Mouse (Mus musculus) midbrain, embryonic 11.5 days (tissue): ENCODE measurements around the gene Gdap1l1. TPM values are rescaled to one million over a fixed set of nuclear protein-coding genes. Genes with fewer than 3 reads are reported as not detected.

Experiments used
- ATAC-seq: fragments of 200-750 bp; cut with Nextera tagmentation; 2 replicates; pipeline ENCODE4 v1.8.0; 2017; ENCODE audit warnings: moderate TSS enrichment, moderate library complexity; ENCODE audit not compliant: low FRiP score
- DNase-seq: peaks from one replicate; pipeline ENCODE4 v3.0.0; 2015; ENCODE audit warnings: low spot score; ENCODE audit errors: missing footprints
- H3K27ac ChIP-seq: fragments of 300-500 bp; sonication (generic); 2 replicates; pipeline ENCODE4 v1.5.1; 2014; ENCODE audit warnings: low read depth, low read length
- H3K27me3 ChIP-seq: fragments of 300-500 bp; sonication (generic); 2 replicates; pipeline ENCODE4 v1.6.1; 2014; ENCODE audit warnings: mild to moderate bottlenecking, low read length, moderate library complexity, mixed read lengths; ENCODE audit not compliant: control insufficient read depth, insufficient read depth
- H3K36me3 ChIP-seq: fragments of 300-500 bp; sonication (generic); 2 replicates; pipeline ENCODE4 v1.6.1; 2014; ENCODE audit warnings: mild to moderate bottlenecking, low read length, moderate library complexity, mixed read lengths; ENCODE audit not compliant: control insufficient read depth, insufficient read depth
- H3K4me1 ChIP-seq: fragments of 300-500 bp; sonication (generic); 2 replicates; pipeline ENCODE4 v1.6.1; 2014; ENCODE audit warnings: low read length; ENCODE audit not compliant: control insufficient read depth, insufficient read depth
- H3K4me2 ChIP-seq: fragments of 300-500 bp; sonication (generic); 2 replicates; pipeline ENCODE4 v1.6.1; 2014; ENCODE audit warnings: mild to moderate bottlenecking, moderate library complexity
- H3K4me3 ChIP-seq: fragments of 300-500 bp; sonication (generic); 2 replicates; pipeline ENCODE4 v1.5.1; 2014; ENCODE audit warnings: low read depth, low read length
- H3K9ac ChIP-seq: fragments of 300-500 bp; sonication (generic); 2 replicates; pipeline ENCODE4 v1.6.1; 2014; ENCODE audit warnings: low read length
- H3K9me3 ChIP-seq: fragments of 300-500 bp; sonication (generic); 2 replicates; pipeline ENCODE4 v1.6.1; 2016; ENCODE audit warnings: low read length; ENCODE audit not compliant: control insufficient read depth
- WGBS: fragments of 180-500 bp; shearing (Covaris S2); extraction: QIAGEN DNeasy Blood & Tissue Kit; methylation state at CpG from one replicate; pipeline ENCODE4 v1.1.7; 2014; 5-methylcytosine and 5-hydroxymethylcytosine counted together
- polyA plus RNA-seq: library from polyadenylated mRNA; unstranded; fragments of >200 nt; fragmentation: Nextera tagmentation; extraction: Ambion mirVana; gene quantifications from 2 replicates; pipeline ENCODE4 v1.2.1, GENCODE M21; 2014

Gene Gdap1l1
- 42.8 and 42.9 TPM in 2 replicates for polyA plus RNA-seq

GRCm38 (mm10) chr2:163438246-163438618 is at the start of gene Gdap1l1:
Gene Gdap1l1 (plus strand): TSS chr2:163438476.
- Histone ChIP-seq H3K9me3 (no peaks in the 10 kb centered on the region), H3K9ac (peak within 1 kb of the TSS; percentile 83), H3K27me3 (no peaks in the 10 kb centered on the region), H3K4me2 (peak within 1 kb of the TSS; percentile 81), H3K27ac (peak within 1 kb of the TSS; percentile 51; the same call in 1 of the 2 replicates), H3K36me3 (no peaks in the 10 kb centered on the region), H3K4me3 (peak within 1 kb of the TSS; percentile 55), H3K4me1 (peaks cover 4% of the 10 kb centered on the region; the same call in 1 of the 2 replicates)
- DNase-seq (peak; percentile 92), ATAC-seq (peak; percentile 86)
- WGBS = 0% methylated on average over 16 of the region's 18 CpGs

GRCm38 (mm10) chr2:163392436-163392835 is 45.8 kb upstream of the Gdap1l1 start:
- ATAC-seq (no peak), DNase-seq (no peak)
- H3K9ac ChIP-seq = no peak overlapping the region
- no peak overlapping the region for H3K4me2 ChIP-seq
- H3K27me3 ChIP-seq = no peaks in the 10 kb centered on the region
- no peak overlapping the region for H3K4me3 ChIP-seq
- H3K9me3 ChIP-seq = no peaks in the 10 kb centered on the region
- H3K4me1 ChIP-seq = peaks cover under 1% of the 10 kb centered on the region; the same call in 1 of the 2 replicates
- H3K27ac ChIP-seq = no peak overlapping the region
- 78% methylated on average over 6 of the region's 6 CpGs for WGBS
- no peaks in the 10 kb centered on the region for H3K36me3 ChIP-seq

- Histone ChIP-seq H3K4me2 (no peak overlapping the region), H3K27me3 (no peaks in the 10 kb centered on the region), H3K4me1 (peaks cover 7% of the 10 kb centered on the region), H3K27ac (no peak overlapping the region), H3K4me3 (no peak overlapping the region), H3K9ac (no peak overlapping the region), H3K9me3 (no peaks in the 10 kb centered on the region), H3K36me3 (no peaks in the 10 kb centered on the region)
- DNase-seq (no peak), ATAC-seq (no peak)
- 92% methylated on average over 10 of the region's 10 CpGs for WGBS
Observed at GRCm38 (mm10) chr2:163393241-163393640, 45.0 kb upstream of the Gdap1l1 start.

GRCm38 (mm10) chr2:163393976-163394375 is 44.3 kb upstream of the Gdap1l1 start:
- 87% methylated on average over 6 of the region's 6 CpGs for WGBS

GRCm38 (mm10) chr2:163394977-163395376 is 43.3 kb upstream of the Gdap1l1 start:
- H3K4me2 ChIP-seq = no peak overlapping the region
- no peaks in the 10 kb centered on the region for H3K9me3 ChIP-seq
- no peaks in the 10 kb centered on the region for H3K36me3 ChIP-seq
- DNase-seq = no peak
- no peak for ATAC-seq
- no peak overlapping the region for H3K9ac ChIP-seq
- no peak overlapping the region for H3K27ac ChIP-seq
- no peaks in the 10 kb centered on the region for H3K27me3 ChIP-seq
- H3K4me1 ChIP-seq = peaks cover 7% of the 10 kb centered on the region
- H3K4me3 ChIP-seq = no peak overlapping the region
- WGBS = 77% methylated on average over 6 of the region's 6 CpGs

More at GRCm38 (mm10) chr2:163393976-163394375, 44.3 kb upstream of the Gdap1l1 start:
- Histone ChIP-seq H3K9ac (no peak overlapping the region), H3K36me3 (no peaks in the 10 kb centered on the region), H3K27me3 (no peaks in the 10 kb centered on the region), H3K27ac (no peak overlapping the region), H3K4me3 (no peak overlapping the region), H3K4me1 (peaks cover 7% of the 10 kb centered on the region), H3K9me3 (no peaks in the 10 kb centered on the region), H3K4me2 (no peak overlapping the region)
- no peak for ATAC-seq
- DNase-seq = no peak

GRCm38 (mm10) chr2:163397071-163397470 is 41.2 kb upstream of the Gdap1l1 start:
- no peaks in the 10 kb centered on the region for H3K9me3 ChIP-seq
- no peak overlapping the region for H3K4me3 ChIP-seq
- H3K4me1 ChIP-seq = peaks cover 7% of the 10 kb centered on the region
- 93% methylated on average over 19 of the region's 19 CpGs for WGBS
- ATAC-seq = no peak
- no peaks in the 10 kb centered on the region for H3K36me3 ChIP-seq
- no peak for DNase-seq
- no peak overlapping the region for H3K27ac ChIP-seq
- no peak overlapping the region for H3K9ac ChIP-seq
- no peaks in the 10 kb centered on the region for H3K27me3 ChIP-seq
- no peak overlapping the region for H3K4me2 ChIP-seq

GRCm38 (mm10) chr2:163397905-163398304 is 40.4 kb upstream of the Gdap1l1 start, which contains the start of gene Jph2:
Gene Jph2 (minus strand): TSS chr2:163397993.
- Histone ChIP-seq H3K9me3 (no peaks in the 10 kb centered on the region), H3K4me3 (no peak within 1 kb of the TSS), H3K27me3 (no peaks in the 10 kb centered on the region), H3K27ac (no peak within 1 kb of the TSS), H3K4me2 (peak within 1 kb of the TSS; percentile 31), H3K36me3 (no peaks in the 10 kb centered on the region), H3K4me1 (peaks cover 7% of the 10 kb centered on the region), H3K9ac (peak within 1 kb of the TSS; percentile 48)
- ATAC-seq (peak; percentile 56), DNase-seq (no peak)
- WGBS = 8% methylated on average over 10 of the region's 10 CpGs

GRCm38 (mm10) chr2:163398770-163399169 is 39.5 kb upstream of the Gdap1l1 start:
- H3K9ac ChIP-seq = no peak overlapping the region
- no peaks in the 10 kb centered on the region for H3K9me3 ChIP-seq
- H3K4me2 ChIP-seq = no peak overlapping the region
- 76% methylated on average over 4 of the region's 4 CpGs for WGBS
- H3K4me1 ChIP-seq = peaks cover 7% of the 10 kb centered on the region
- H3K27ac ChIP-seq = no peak overlapping the region
- H3K4me3 ChIP-seq = no peak overlapping the region
- no peaks in the 10 kb centered on the region for H3K27me3 ChIP-seq
- DNase-seq (no peak), ATAC-seq (no peak)
- H3K36me3 ChIP-seq = no peaks in the 10 kb centered on the region

- no peak overlapping the region for H3K9ac ChIP-seq
- no peaks in the 10 kb centered on the region for H3K36me3 ChIP-seq
- 83% methylated on average over 8 of the region's 8 CpGs for WGBS
- no peak overlapping the region for H3K4me3 ChIP-seq
- DNase-seq (no peak), ATAC-seq (no peak)
- peaks cover 7% of the 10 kb centered on the region for H3K4me1 ChIP-seq
- no peak overlapping the region for H3K27ac ChIP-seq
- H3K27me3 ChIP-seq = no peaks in the 10 kb centered on the region
- H3K9me3 ChIP-seq = no peaks in the 10 kb centered on the region
- H3K4me2 ChIP-seq = no peak overlapping the region
Observed at GRCm38 (mm10) chr2:163399222-163399621, 39.1 kb upstream of the Gdap1l1 start.
